Mouse (Mus musculus): Measurements from ENCODE around the gene Dab2ip. TPM values are rescaled to one million over a fixed set of nuclear protein-coding genes. Genes with fewer than 3 reads are reported as not detected.

Dab2ip gene
- total and polyA plus RNA-seq, 3 experiments, result 4.9 to 15.6 (median 7.8) TPM

DNA sequence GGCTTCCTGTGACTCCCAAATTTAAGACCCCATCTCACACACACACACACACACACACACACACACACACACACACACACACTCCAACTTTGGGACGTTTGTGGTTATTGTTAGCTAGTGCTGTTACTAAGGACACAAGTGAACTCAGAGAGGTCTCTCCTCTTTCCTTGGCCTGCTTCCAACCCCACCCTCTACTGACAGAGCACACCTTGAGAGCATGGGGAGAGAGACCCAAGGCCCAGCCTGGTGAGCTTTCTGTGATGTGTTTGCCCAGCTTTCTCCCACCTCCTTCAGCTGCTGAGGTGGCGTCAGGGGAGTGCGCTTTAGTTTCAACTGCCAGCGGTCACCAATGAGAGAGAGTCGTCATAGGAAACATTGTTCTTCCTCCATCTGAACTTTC, 25.3 kb downstream of the Dab2ip start:
- peaks cover 2% of the 10 kb centered on the region for H3K9me3 ChIP-seq (replicated peaks; ENCODE audit: low read length)
- H3K27me3 ChIP-seq (replicated peaks), result peaks cover 9% of the 10 kb centered on the region
- no peak for DNase-seq (ENCODE audit: extremely low read depth)
- H3K4me2 ChIP-seq (ENCODE audit: insufficient read depth, low read depth, poor library complexity, severe bottlenecking), result no peak overlapping the region
- no peak overlapping the region for H3K9ac ChIP-seq (ENCODE audit: insufficient read depth, low read depth)
- H3K27ac ChIP-seq (ENCODE audit: insufficient read depth, low read depth), result no peak overlapping the region
- TF ChIP-seq EP300 (IDR thresholded peaks at IDR 0.05; ENCODE audit: low read length), result no peak
- TF ChIP-seq MXI1 (IDR thresholded peaks at IDR 0.05; ENCODE audit: low read depth, low read length), result no peak
- no peak for TF ChIP-seq CTCF (conservative IDR thresholded peaks at IDR 0.05 in 1 of 2, IDR thresholded peaks at IDR 0.05 in 1 of 2; ENCODE audit: low read depth in 2 of 2, low read length in 2 of 2)
- no peak for TF ChIP-seq BHLHE40 (IDR thresholded peaks at IDR 0.05; ENCODE audit: low read depth, low read length)
- no peak for TF ChIP-seq ZC3H11A (IDR thresholded peaks at IDR 0.05; ENCODE audit: low read depth, low read length)
- TF ChIP-seq CHD1 (IDR thresholded peaks at IDR 0.05; ENCODE audit: low read depth, low read length), result no peak
- TF ChIP-seq SMC3 (IDR thresholded peaks at IDR 0.05; ENCODE audit: low read depth, low read length), result no peak
- no peak for TF ChIP-seq MYC (IDR thresholded peaks at IDR 0.05; ENCODE audit: low read depth, low read length)
- no peak for TF ChIP-seq USF2 (conservative IDR thresholded peaks at IDR 0.05; ENCODE audit: low read depth, low read length)
- dilution Hi-C loops (cut with MboI; ENCODE audit: extremely low pct_ligation_motif_present, extremely low pct_unique_long_range_greater_than_20kb, low sequenced_read_pairs) (no loop called here), in situ Hi-C loops (cut with MboI; ENCODE audit: low pct_ligation_motif_present, low pct_unique_long_range_greater_than_20kb, low sequenced_read_pairs) (no loop called here)
- H3K4me3 ChIP-seq (replicated peaks in 1 of 3; ENCODE audit: low read depth in 2 of 3, low read length in 2 of 3, poor library complexity in 1 of 3), result no peak overlapping the region
- H3K36me3 ChIP-seq (replicated peaks in 1 of 2; ENCODE audit: control insufficient read depth in 1 of 2, insufficient read depth in 1 of 2, low read length in 1 of 2), result no peaks in the 10 kb centered on the region
- peaks cover 11 to 18% of the 10 kb centered on the region in 2 experiments for H3K4me1 ChIP-seq (ENCODE audit: control insufficient read depth in 1 of 2, insufficient read depth in 2 of 2)
- H3K79me2 ChIP-seq (replicated peaks; ENCODE audit: control insufficient read depth, extremely low read depth, insufficient read depth, poor library complexity, severe bottlenecking), result no peaks in the 10 kb centered on the region

- Histone ChIP-seq H3K79me2 (replicated peaks; ENCODE audit: control insufficient read depth, extremely low read depth, insufficient read depth, poor library complexity, severe bottlenecking) (no peaks in the 10 kb centered on the region), H3K4me3 (replicated peaks in 1 of 3; ENCODE audit: low read depth in 2 of 3, low read length in 2 of 3, poor library complexity in 1 of 3) (no peak overlapping the region), H3K27me3 (replicated peaks) (peaks cover 7% of the 10 kb centered on the region), H3K4me2 (ENCODE audit: insufficient read depth, low read depth, poor library complexity, severe bottlenecking) (no peak overlapping the region), H3K36me3 (replicated peaks in 1 of 2; ENCODE audit: control insufficient read depth in 1 of 2, insufficient read depth in 1 of 2, low read length in 1 of 2) (no peaks in the 10 kb centered on the region), H3K4me1 (ENCODE audit: control insufficient read depth in 1 of 2, insufficient read depth in 2 of 2) (peaks cover 17 to 24% of the 10 kb centered on the region in 2 experiments), H3K27ac (ENCODE audit: insufficient read depth, low read depth) (no peak overlapping the region), H3K9ac (ENCODE audit: insufficient read depth, low read depth) (no peak overlapping the region), H3K9me3 (replicated peaks; ENCODE audit: low read length) (peaks cover 2% of the 10 kb centered on the region)
- dilution Hi-C loops (cut with MboI; ENCODE audit: extremely low pct_ligation_motif_present, extremely low pct_unique_long_range_greater_than_20kb, low sequenced_read_pairs) (no loop called here), in situ Hi-C loops (cut with MboI; ENCODE audit: low pct_ligation_motif_present, low pct_unique_long_range_greater_than_20kb, low sequenced_read_pairs) (no loop called here)
- TF ChIP-seq RAD21 (IDR thresholded peaks at IDR 0.05; ENCODE audit: low read depth, low read length) (no peak), KAT2A (IDR thresholded peaks at IDR 0.05; ENCODE audit: insufficient replicate concordance, low read length) (no peak), MAX (IDR thresholded peaks at IDR 0.05; ENCODE audit: low read length) (no peak), E2F4 (IDR thresholded peaks at IDR 0.05; ENCODE audit: insufficient replicate concordance, low read depth, low read length) (no peak), USF1 (IDR thresholded peaks at IDR 0.05; ENCODE audit: low read depth, low read length) (no peak), MXI1 (IDR thresholded peaks at IDR 0.05; ENCODE audit: low read depth, low read length) (no peak), ZNF384 (IDR thresholded peaks at IDR 0.05; ENCODE audit: low read depth, low read length) (no peak), HCFC1 (IDR thresholded peaks at IDR 0.05; ENCODE audit: low read depth, low read length) (no peak), ETS1 (conservative IDR thresholded peaks at IDR 0.05; ENCODE audit: low read depth, low read length) (no peak), TCF12 (IDR thresholded peaks at IDR 0.05; ENCODE audit: low read depth, low read length) (no peak), ELF1 (IDR thresholded peaks at IDR 0.05; ENCODE audit: low read depth, low read length) (no peak), CHD2 (IDR thresholded peaks at IDR 0.05; ENCODE audit: low read length) (no peak)
- DNase-seq (ENCODE audit: extremely low read depth), result no peak
Observed at GRCm38 (mm10) chr2:35584011-35584410, 25.9 kb downstream of the Dab2ip start.
